Mouse (Mus musculus): ENCODE measurements around the gene Tff2.

DNA sequence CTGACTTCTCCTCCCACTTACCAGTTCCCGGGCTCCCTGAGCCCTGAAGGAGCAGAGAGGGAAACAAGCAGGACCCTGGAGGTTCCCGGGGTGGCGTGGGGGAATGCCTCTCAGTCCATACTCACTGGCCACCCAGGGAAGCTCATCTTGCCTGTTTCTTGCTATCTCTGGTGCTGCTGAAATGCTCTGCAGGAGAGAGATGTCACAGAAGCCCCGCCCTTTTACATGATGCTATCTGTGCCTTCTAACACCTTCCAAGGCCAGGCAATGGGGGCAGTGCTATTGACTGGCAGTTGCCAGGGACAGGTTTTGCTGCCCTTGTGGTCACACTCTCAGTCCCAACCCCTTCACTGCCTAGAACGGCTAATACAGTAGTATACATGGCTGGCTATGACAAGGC is 45.3 kb downstream of the Tff2 start:
- TF ChIP-seq MEF2A (IDR thresholded peaks at IDR 0.05; ENCODE audit: borderline replicate concordance, low read depth, low read length) (no peak), PAX5 (IDR thresholded peaks at IDR 0.05; ENCODE audit: low read length) (no peak), CHD2 (IDR thresholded peaks at IDR 0.05; ENCODE audit: low read length) (no peak), KAT2A (IDR thresholded peaks at IDR 0.05; ENCODE audit: insufficient replicate concordance, low read length) (no peak), RCOR1 (conservative IDR thresholded peaks at IDR 0.05; ENCODE audit: low read depth, low read length) (no peak), POLR2A (IDR thresholded peaks at IDR 0.05; ENCODE audit: low read depth, low read length) (no peak), USF1 (IDR thresholded peaks at IDR 0.05; ENCODE audit: low read depth, low read length) (no peak), CTCF (conservative IDR thresholded peaks at IDR 0.05 in 1 of 2, IDR thresholded peaks at IDR 0.05 in 1 of 2; ENCODE audit: low read depth in 2 of 2, low read length in 2 of 2) (no peak)
